Mouse (Mus musculus): ENCODE measurements around the gene Rhot2. TPM values are rescaled to one million over a fixed set of nuclear protein-coding genes. Genes with fewer than 3 reads are reported as not detected.
"Not testable (repeated sequence)": the region's sequence is repeated elsewhere in the genome, so short reads cannot be mapped to it uniquely, and the experiment has no call there.

Gene Rhot2
- total RNA-seq, 2 experiments from 2014 or later: 71.6 to 98.5 TPM

DNA sequence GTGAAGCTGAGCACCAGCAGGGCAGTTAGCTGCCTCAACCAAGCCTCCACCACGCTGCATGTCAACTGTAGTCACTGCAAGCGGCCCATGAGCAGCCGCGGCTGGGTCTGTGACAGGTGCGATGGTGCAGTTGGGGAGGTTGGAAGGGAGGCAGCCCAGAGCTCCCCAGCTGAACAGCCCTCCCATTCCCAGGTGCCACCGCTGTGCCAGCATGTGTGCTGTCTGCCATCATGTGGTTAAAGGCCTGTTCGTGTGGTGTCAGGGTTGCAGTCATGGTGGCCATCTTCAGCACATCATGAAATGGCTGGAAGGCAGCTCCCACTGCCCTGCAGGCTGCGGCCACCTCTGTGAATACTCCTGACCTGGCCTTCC, 16.4 kb downstream of the Rhot2 start:
- no peak for DNase-seq

DNA sequence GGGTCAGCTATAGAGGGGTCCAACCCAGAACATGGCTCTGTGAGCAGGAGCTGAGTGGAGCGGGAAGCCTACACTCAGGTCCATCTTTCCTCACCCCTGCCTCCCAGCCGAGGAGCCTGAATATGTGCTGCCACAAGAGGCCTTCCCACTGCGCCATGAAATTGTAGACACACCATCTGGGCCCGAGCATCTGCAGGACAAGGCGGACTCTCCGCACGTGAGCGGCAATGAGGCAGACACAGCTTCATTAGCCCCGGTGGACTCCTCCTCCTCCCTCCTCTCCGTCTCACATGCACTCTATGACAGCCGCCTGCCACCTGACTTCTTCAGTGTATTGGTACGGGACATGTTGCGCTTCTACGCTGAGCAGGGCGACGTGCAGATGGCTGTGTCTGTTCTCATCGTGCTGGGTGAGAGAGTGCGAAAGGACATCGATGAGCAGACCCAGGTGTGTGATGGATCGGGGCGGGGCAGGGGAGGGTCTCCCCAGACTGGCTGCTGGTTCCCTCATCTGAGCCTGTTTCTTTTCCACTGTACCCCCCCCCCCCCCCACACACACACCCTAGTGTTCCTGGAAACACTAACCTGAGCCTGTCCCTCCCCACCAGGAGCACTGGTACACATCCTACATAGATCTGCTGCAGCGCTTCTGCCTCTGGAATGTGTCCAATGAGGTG, 17.0 kb downstream of the Rhot2 start:
- no peak for DNase-seq

DNA sequence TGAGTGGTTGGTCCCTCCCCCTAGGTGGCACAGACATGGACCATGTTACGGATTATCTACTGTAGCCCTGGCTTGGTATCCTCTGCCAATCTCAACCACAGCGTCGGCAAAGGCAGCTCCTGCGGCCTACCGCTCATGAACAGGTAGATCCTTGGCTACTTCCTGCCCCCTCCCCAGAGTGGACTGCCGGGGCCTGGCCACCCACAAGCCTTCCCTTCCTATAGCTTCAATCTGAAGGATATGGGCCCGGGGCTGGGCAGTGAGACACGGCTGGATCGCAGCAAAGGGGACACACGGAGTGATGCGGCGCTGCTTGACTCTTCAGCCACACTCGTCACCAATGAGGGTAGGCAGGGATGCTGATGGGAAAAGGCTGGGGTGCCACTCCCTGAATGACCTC, 17.6 kb downstream of the Rhot2 start:
- DNase-seq: no peak

DNA sequence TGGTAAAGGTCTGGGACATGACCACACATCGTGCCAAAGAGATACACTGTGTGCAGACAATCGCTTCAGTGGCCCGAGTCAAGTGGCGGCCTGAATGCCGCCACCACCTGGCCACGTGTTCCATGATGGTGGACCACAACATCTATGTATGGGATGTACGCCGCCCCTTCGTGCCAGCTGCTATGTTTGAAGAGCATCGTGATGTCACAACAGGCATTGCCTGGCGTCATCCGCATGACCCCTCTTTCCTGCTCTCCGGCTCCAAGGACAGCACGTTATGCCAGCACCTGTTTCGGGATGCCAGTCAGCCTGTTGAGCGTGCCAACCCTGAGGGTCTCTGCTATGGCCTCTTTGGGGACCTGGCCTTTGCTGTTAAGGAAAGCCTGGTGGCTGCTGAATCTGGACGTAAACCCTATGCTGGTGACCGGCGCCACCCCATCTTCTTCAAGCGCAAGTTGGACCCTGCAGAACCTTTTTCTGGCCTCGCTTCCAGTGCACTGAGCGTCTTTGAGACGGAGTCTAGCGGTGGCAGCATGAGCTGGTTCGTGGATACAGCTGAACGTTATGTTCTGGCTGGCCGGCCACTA, 18.6 kb downstream of the Rhot2 start:
- DNase-seq: no peak

DNA sequence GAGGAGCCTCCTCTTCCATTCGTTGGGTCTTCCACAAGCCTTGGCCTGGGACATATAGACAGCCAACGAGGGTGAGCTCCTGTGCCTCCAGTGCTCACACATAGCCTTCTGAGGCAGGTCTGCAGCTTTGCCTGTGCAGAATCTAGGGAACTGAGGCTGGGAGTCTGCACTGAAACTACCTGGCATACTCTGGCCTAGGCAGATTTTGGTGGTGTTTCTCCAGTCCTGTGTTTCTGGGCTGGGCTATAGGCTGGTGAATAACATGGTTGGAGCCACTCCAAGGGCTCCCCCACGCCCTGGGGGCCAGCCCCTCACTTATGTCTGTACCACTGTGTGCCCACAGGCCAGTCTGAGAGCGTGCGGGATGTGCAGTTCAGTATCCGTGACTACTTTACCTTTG, 19.3 kb downstream of the Rhot2 start:
- DNase-seq: no peak

DNA sequence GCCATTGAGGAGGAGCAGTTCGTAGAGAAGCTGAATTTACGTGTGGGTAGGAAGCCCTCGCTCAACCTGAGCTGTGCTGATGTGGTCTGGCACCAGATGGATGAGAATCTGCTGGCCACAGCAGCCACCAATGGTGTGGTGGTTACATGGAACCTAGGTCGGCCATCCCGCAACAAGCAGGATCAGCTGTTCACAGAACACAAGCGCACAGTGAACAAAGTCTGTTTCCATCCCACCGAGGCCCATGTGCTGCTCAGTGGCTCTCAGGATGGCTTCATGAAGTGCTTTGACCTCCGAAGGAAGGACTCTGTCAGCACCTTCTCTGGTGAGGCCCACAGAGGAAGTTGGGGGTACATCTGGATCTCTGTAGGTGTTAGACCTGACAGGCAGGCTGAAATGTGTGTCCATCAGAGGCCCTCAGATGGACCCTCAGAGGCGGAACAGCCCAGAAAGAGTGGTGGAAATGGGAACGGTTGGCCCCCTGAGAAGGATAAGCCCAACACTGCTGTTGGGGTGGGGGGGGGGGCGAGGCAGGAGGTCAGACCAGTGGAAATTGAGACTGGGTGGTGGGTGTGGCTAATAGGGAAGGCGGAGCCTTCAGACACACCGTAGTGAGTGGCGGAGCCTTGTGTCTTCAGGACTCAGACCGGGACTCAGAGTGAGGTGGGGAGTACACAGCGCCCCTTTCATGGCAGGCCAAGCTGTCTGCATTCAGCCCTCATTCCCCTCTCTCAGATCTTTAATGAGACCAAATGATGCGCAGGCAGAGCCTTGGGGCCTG, 20.1 kb downstream of the Rhot2 start:
- no peak for DNase-seq

DNA sequence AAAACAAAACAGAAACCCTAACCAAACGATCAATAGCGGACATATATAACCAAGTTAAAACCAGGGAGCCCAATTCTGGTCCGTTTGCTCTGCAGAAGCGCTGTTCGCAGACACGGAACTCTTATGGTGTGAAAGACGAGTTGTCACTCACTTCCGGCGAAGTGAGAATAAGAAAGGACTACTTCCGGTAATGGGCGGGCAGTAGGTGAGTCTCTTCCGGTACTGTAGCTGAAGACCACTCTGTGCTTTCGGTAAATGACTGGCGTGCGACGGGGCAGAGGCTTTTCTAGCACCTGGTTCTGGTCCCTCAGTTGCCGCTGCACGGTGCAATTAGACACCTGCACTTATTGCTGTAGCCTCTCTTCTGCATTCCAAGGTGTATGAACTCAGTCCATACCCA, 21.2 kb downstream of the Rhot2 start, which contains the start of gene Wdr24:
TSS of gene Wdr24 (plus strand) at position 176 of the 400 bp plus-strand sequence.
- peak; percentile 80 for DNase-seq

DNA sequence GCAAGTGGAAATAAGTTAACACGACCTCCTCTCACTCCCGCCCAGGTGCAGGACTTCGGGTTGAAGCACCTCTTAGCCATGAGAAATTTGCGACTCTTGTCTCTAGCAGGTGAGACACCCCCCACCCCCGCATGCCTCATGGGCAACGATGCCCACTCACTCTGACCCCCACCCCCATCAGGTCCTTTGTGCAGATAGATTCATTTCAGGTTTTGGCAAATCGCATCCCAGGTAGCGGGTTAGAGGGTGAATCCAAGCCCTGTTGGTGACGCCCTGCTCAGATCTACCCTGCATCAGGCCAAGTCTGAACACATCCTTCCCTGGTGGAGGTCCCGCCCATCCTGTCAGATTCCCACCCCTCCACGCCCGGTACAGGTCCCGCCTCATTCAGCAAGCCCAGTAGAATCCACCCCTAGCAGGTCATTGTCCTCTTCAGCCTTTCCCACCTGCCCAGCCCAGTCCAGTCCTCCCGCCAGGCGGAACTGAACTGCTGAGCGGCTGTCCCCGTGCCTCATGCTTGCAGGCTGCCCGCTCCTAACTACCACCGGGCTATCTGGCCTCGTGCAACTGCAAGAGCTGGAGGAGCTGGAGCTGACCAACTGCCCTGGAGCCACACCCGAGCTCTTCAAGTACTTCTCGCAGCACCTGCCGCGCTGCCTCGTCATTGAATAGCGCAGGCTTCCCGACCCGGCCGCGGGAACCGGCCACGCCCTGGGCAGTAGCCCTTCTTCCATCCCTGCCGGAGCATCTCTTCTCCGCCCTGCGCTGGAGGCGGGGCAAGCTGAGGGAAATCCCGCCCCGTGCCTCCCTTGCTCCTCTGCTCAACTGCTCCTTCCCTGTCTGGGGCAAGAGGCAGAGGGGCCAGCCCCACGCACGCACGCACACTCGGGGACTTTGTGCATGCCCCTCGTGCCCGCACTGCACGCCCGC, 25.5 kb downstream of the Rhot2 start:
- DNase-seq: no peak

DNA sequence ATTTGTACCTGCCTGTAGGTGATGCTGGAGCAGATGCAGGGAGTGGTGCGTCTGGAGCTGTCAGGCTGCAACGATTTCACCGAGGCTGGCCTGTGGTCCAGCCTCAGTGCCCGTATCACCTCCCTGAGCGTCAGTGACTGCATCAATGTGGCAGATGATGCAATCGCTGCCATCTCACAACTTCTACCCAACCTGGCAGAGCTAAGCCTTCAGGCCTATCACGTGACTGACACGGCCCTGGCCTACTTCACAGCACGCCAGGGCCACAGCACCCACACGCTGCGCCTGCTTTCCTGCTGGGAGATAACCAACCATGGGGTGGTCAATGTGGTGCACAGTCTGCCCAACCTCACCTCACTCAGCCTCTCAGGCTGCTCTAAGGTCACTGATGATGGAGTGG, 27.0 kb downstream of the Rhot2 start:
- DNase-seq: no peak

DNA sequence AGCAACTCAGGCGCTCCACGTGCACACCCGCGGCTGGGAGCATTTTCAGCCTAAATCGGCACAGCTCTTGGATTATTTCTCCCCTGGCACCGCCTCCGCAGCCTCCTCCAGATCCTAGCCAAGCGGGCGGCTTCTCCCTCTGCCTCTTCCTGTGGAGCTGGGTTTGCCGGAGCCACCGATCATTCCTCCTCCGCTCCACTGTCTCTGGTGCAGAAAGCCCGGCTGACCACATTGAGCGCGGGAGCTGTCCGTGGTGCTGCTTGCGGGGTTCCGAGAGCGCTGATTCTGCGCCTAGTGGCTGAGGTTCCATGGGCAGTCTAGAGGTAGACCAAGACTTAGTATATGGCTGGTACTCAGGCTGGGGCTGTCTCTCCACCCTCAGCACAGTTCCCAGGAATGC, 31.2 kb downstream of the Rhot2 start:
- peak; percentile 95 for DNase-seq

DNA sequence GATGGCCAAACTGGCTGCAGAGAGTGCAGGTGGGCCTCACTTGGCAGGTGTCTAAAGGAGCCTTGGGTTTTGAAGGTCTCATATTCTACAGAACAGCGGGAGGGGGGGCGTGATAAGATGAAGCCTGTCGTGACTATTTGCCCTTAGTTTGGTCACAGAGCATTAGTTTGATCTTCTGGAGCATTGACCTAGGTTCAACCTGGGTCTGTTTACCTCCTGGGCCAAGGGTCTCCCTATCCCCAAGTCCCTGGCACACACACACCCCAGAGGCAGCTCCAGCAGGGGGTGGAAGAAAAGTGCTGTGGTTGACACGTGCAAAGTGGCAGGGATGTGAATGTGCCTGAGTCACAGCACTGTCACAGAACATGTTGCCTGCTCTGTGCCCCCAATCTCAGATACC, 33.8 kb downstream of the Rhot2 start:
- no peak for DNase-seq

DNA sequence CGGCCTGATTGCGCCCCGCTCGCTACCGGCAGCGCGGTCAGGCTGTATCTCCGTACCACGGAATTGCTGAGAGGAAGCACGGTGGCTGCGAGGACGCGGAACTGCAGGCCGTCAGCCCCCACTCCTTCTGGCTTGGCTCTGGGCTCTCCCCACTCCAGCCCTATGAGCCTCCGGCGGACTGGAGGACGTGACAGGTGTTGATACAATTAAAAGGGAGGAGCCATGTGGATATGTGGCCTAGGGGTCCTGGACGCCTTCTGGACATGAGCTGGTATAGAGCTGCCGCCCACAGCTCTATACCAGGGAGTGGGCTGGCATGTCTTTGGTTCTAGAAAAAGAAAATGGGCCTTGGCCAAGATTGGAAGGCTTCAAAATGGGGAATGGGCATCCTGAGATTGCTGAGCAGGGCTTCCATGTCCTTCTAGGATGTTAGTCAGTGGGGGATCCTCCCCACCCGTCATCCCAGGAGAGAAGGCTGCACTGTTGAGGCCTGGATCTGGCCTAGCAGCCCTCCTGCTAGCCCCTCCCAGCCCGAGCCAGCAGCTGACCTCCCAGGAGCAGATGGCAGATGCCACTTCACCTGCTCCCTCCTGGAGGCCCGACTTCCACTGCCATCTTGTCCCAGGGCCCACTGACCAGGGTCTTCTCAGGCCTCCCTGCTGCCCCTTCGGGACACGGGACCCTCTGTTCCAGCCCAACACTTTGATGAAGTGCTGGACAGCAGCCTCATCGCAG, 34.9 kb downstream of the Rhot2 start:
- no peak for DNase-seq

DNA sequence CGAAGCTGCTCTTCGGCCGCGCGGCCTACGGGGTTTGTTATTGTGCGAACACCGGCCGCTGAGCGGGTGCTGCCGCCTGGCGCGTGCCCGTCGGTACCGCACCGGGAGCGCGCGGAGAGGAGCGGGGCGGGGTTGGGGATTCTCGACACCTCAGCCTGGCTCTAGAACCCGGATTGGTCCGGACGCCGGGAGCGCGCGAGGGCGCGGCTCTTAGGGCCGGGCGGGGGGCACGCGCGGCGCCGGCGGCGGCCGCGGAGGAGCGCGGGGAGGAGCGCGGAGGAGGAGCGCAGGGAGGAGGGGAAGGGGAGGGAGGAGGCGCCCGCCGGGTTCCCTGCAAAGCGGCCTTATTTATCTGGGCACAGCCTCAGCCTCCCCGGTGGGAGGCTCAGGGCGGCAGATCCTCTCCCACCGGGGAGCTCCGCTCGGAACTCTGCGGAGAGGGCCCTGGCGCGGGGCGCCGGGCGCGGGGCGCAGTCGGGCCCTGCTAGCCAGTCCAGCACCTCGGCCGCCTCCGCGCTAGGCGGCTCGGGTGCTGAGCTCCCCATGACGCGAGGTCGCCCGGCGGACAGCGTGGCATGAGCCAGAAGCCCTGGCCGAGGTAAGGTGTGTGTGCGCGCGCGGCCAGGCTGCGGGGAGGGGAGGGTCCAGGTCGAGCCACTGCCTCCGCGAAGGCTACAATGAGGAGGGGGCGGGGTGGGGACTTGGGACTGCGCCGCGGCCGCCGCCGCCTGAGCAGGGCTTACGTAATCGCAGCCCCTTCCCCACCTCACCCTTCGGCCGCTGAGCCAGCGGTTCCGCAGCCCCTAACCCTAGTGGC, 35.7 kb downstream of the Rhot2 start, which contains the start of gene Fbxl16:
TSS of gene Fbxl16 (plus strand) at position 297 of the 817 bp plus-strand sequence.
- peak; percentile 87 for DNase-seq

DNA sequence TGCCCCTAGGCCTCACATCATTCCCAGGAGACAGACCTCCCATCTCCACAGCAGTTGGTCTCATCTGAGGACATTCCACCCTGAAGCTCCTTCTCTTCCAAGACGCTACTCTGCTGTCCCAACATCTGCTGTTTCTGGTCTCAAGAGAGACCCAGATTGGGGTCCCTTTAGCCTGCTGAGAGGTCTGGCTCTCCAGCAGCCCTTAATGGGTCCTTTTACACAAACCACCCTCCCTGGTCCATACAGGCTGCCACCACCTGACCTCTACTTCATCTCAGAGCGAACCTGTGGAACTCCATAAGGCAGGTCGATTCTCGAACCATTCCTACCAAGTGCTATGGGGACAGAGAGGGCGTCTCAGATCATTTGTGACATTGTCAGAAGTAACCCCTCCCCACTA, 36.6 kb downstream of the Rhot2 start:
- DNase-seq: no peak

DNA sequence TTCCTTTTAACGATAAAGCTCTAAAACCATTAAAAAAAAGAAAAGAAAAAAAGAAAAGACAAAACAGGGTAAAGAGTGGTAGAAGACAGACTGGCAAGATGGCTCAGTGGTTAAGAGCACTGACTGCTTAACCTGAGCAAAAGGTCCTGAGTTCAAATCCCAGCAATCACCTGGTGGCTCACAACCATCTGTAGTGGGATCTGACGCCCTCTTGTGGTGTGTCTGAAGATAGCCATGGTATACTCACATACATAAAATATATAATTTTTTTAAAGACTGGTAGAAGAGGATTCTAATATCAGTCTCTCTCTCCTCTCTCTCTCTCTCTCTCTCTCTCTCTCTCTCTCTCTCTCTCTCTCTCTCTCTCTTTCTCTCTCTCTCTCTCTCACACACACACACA, 37.2 kb downstream of the Rhot2 start:
- not testable (repeated sequence) for DNase-seq

DNA sequence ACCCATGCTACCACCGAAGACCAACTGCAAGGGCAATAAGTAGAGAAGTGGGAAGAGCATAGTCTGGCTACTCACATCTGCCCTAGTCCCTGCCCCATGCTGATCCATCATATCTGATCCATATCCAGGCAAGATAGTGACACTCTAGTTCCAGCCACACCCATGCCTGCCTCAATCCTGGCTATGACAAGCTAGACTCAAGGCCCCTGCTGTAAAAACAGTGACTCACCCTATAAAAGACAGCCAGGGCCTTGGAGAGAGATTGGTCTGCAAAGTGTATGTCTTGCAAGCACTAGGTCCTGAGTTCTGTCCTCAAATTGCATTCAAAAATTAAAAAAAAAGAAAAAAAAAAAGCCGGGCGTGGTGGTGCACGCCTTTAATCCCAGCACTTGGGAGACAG, 38.1 kb downstream of the Rhot2 start:
- DNase-seq: peak; percentile 50

DNA sequence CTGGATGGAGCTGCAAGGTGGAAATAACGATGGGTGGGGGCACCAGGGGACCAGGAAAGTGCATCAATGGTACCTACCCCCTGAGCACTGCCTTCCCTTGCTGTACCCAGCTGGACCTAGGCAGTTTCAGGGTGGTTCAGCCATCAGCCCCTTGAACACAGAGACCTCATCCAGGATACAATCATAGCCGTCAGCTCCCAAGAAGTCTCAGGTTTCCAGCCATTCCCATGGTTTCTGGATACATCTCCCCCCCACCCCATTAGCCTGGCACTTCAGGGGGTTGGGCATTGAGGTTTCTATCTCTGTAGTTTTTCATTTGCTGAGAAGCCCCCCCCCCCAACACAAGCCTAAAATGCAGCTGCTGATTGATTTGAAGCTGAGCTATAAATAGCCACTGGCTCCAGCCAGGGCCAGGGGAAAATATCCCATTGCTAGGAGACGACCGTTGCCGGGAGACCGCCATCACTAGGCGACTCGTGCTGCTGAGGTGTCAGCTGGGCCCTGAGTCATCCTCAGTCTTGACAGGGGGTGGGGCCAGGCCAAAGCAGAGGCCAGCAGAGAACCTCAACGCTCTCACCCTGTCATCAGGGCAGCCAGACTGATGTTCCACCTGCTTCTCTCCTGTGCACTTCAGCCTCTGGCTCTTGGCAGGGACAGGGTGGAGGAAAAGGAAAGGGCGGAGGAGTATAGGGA, 41.7 kb downstream of the Rhot2 start:
- DNase-seq: peak; percentile 85

DNA sequence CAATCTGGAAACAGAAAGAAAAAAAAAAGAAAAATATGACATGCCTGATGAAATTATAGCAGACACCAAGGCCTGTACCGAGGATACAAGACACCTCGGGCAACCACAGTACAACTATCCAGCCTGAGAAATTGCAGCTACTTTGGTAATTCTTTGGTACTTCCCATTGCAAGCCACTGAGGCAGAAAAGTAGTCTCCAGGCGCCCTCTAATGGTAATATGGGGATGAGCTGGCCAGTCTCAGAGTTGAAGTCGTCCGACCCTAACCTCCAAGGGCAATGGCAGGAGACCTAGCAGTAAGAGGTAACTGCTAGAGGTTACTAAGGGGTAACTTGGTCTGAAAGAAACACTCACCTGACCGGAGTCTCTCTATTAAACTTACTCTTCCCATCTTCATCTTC, 43.6 kb downstream of the Rhot2 start:
- peak; percentile 79 for DNase-seq

DNA sequence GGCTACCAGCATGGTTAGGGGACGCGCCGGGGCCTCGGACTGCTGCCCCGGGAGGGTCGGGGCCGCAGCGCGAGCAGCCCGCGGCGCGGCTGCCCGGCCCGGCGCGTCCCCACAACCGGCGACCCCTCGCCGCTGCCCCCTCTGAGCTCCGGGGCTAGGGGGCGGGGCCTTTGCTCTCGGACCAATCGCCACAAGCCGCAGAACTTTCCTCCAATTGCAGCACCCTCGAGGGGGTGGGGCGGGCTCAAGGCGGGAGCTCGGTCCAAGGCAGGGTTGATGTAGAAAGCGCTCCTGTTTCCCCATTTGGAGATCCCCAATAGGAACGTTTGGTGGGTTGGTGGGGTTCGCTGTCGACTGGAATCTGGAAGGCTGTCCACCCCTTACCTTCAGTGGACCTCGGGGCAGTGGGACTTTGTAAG, 47.7 kb downstream of the Rhot2 start, which contains the start of gene Metrn:
TSS of gene Metrn (minus strand) at position 186 of the 419 bp plus-strand sequence.
- peak; percentile 93 for DNase-seq
